Mouse (Mus musculus) midbrain, embryonic 11.5 days (tissue): ENCODE data around the gene Gramd1b. TPM values are rescaled to one million over a fixed set of nuclear protein-coding genes. Genes with fewer than 3 reads are reported as not detected.
A peak's percentile ranks its signal among the peaks of the same experiment; 100 is the strongest.

Experiments used
- ATAC-seq: fragments of 200-750 bp; cut with Nextera tagmentation; 2 replicates; pipeline ENCODE4 v1.8.0; 2017; ENCODE audit warnings: moderate TSS enrichment, moderate library complexity; ENCODE audit not compliant: low FRiP score
- DNase-seq: peaks from one replicate; pipeline ENCODE4 v3.0.0; 2015; ENCODE audit warnings: low spot score; ENCODE audit errors: missing footprints
- H3K27ac ChIP-seq: fragments of 300-500 bp; sonication (generic); 2 replicates; pipeline ENCODE4 v1.5.1; 2014; ENCODE audit warnings: low read depth, low read length
- H3K27me3 ChIP-seq: fragments of 300-500 bp; sonication (generic); 2 replicates; pipeline ENCODE4 v1.6.1; 2014; ENCODE audit warnings: mild to moderate bottlenecking, low read length, moderate library complexity, mixed read lengths; ENCODE audit not compliant: control insufficient read depth, insufficient read depth
- H3K36me3 ChIP-seq: fragments of 300-500 bp; sonication (generic); 2 replicates; pipeline ENCODE4 v1.6.1; 2014; ENCODE audit warnings: mild to moderate bottlenecking, low read length, moderate library complexity, mixed read lengths; ENCODE audit not compliant: control insufficient read depth, insufficient read depth
- H3K4me1 ChIP-seq: fragments of 300-500 bp; sonication (generic); 2 replicates; pipeline ENCODE4 v1.6.1; 2014; ENCODE audit warnings: low read length; ENCODE audit not compliant: control insufficient read depth, insufficient read depth
- H3K4me2 ChIP-seq: fragments of 300-500 bp; sonication (generic); 2 replicates; pipeline ENCODE4 v1.6.1; 2014; ENCODE audit warnings: mild to moderate bottlenecking, moderate library complexity
- H3K4me3 ChIP-seq: fragments of 300-500 bp; sonication (generic); 2 replicates; pipeline ENCODE4 v1.5.1; 2014; ENCODE audit warnings: low read depth, low read length
- H3K9ac ChIP-seq: fragments of 300-500 bp; sonication (generic); 2 replicates; pipeline ENCODE4 v1.6.1; 2014; ENCODE audit warnings: low read length
- H3K9me3 ChIP-seq: fragments of 300-500 bp; sonication (generic); 2 replicates; pipeline ENCODE4 v1.6.1; 2016; ENCODE audit warnings: low read length; ENCODE audit not compliant: control insufficient read depth
- WGBS: fragments of 180-500 bp; shearing (Covaris S2); extraction: QIAGEN DNeasy Blood & Tissue Kit; methylation state at CpG from one replicate; pipeline ENCODE4 v1.1.7; 2014; 5-methylcytosine and 5-hydroxymethylcytosine counted together
- polyA plus RNA-seq: library from polyadenylated mRNA; unstranded; fragments of >200 nt; fragmentation: Nextera tagmentation; extraction: Ambion mirVana; gene quantifications from 2 replicates; pipeline ENCODE4 v1.2.1, GENCODE M21; 2014

Gene Gramd1b
- polyA plus RNA-seq, 1 experiment from 2014 or later: 2.5 TPM

- no peak overlapping the region for H3K4me2 ChIP-seq
- no peak overlapping the region for H3K4me3 ChIP-seq
- H3K27me3 ChIP-seq: no peaks in the 10 kb centered on the region
- no peaks in the 10 kb centered on the region for H3K36me3 ChIP-seq
- DNase-seq (peak; percentile 65), ATAC-seq (no peak)
- no peak overlapping the region for H3K27ac ChIP-seq
- WGBS: 85% methylated on average over 7 of the region's 7 CpGs
- H3K9ac ChIP-seq: no peak overlapping the region
- no peaks in the 10 kb centered on the region for H3K9me3 ChIP-seq
- H3K4me1 ChIP-seq: peaks cover 9% of the 10 kb centered on the region
Observed at GRCm38 (mm10) chr9:40245974-40246665, 285.1 kb downstream of the Gramd1b start.

GRCm38 (mm10) chr9:40245466-40245865 lies 285.7 kb downstream of the Gramd1b start:
- no peak overlapping the region for H3K9ac ChIP-seq
- WGBS: 82% methylated on average over 9 of the region's 9 CpGs
- ATAC-seq (no peak), DNase-seq (no peak)
- H3K4me1 ChIP-seq: peaks cover 9% of the 10 kb centered on the region
- H3K4me2 ChIP-seq: no peak overlapping the region
- H3K27ac ChIP-seq: no peak overlapping the region
- H3K27me3 ChIP-seq: no peaks in the 10 kb centered on the region
- H3K9me3 ChIP-seq: no peaks in the 10 kb centered on the region
- H3K4me3 ChIP-seq: no peak overlapping the region
- H3K36me3 ChIP-seq: no peaks in the 10 kb centered on the region

Other genes starting within 250 kb of the Gramd1b start
- not detected in 2 replicates for gene Gm21915, start 139.2 kb upstream of the Gramd1b start, polyA plus RNA-seq
- 26.2 and 29.7 TPM in 2 replicates for gene Clmp, start 154.6 kb upstream of the Gramd1b start, polyA plus RNA-seq